Mouse (Mus musculus): ENCODE results near the gene Arid5b. TPM values are rescaled to one million over a fixed set of nuclear protein-coding genes. Genes with fewer than 3 reads are reported as not detected.

Arid5b gene
- polyA plus RNA-seq, 1 experiment: 2.5 TPM

DNA sequence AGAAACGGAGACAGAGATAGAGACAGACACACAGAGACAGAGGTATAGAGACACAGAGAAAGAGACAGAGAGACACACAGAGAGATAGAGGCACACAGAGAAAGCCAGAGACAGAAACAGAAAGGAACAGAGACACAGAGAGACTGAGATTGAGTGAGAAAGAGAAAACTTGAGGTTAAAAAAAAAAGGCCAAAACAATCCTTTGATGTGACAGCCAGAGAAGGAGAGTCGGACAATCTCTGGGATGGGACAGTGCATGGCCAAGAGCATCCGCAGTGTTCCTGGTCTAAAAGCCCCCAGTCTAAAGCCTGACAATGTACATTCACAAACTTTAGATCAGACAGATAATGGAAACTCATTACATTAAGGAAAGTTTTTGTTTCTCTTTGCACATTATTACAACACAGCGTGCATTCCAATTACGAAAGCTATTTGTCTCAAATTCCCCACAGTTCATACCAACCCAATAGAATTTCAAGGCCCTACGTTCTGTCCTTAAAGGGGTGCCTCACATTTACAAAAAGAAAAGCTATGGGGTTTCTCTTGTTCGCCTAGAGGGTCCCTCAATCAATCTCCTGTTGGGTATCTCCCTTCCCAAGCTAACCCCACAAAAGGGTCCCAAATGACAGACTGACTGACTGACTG, 39.0 kb downstream of the Arid5b start:
- DNase-seq (ENCODE audit: low read depth, low spot score): no peak
- 47% methylated on average over 7 of the region's 7 CpGs for WGBS

DNA sequence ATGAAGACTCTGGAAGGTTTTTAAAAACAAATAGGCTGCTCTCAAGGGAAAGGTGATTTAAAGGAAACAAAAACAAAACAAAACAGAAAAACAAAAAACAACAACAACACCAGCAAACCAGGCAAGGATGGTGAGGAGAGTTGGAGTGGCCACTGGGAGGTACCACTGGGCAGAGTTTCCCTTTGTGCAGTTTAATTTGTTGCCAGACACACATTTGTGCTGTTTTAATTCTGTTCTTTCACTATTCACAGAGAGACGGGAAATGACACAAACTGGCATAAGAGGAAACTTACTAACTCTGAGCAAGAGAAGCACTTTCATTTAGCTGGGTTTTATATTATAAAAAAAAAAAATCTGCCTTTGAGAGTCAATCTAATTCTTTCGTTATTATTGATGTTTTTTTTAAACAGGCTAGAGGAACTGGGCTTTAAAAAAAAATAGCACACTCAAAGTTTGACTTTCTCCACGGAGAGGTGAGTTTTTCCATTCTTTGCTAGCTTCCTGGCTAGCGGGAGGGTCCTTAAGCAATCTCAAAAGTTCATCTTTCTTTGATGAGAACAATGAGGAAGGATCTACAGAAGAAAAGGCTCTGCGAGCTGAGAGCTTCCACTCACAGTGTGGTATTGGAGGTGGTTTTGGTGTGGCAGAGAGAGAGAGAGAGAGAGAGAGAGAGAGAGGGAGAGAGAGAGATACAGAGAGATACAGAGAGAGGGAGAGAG, 39.7 kb downstream of the Arid5b start:
- DNase-seq (ENCODE audit: low read depth, low spot score): no peak
- WGBS: 14% methylated on average over 5 of the region's 5 CpGs

DNA sequence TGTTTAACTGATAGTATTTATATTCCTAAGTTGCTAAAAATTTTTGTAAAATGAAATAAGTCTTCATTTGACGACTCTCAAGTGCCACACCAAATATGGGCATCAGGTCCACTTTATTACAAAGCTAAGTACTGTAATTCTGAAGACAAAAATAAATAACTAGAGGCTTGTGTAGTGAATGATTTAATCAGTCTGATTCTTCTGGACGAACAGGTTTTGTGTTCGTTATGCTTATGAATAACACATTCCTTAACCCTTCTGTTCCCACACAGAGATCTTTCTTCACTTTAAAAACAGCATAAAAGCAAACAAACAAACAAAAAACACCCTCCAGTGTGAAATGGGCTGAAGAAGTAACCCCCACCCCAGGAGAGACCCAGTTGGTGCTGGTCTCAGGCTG, 40.4 kb downstream of the Arid5b start:
- 7% methylated on average over 3 of the region's 3 CpGs for WGBS
- no peak for DNase-seq (ENCODE audit: low read depth, low spot score)

DNA sequence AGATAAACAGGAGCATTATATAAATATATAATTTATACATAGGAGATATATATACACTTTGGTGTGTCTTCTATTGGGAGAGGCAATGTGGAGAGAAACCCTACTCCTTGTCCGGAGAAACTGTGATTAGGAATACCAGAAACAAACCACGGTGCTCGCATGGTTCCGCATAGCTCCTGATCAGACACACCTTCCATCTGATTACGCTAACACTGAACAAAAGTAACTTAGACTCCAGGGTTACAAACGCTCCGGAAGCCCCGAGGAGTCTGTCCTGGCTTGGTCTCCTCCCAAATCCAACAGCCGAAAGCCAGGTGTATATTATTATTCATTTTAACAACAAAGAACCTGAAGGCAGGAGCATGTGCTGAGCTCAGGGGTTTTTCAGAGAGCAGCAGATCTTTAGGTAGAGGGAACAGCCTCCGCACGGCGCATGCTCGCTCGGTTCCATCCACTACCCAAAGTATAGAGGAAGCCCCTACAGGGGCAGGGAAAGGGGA, 41.5 kb downstream of the Arid5b start:
- WGBS: 47% methylated on average over 14 of the region's 14 CpGs
- no peak for DNase-seq (ENCODE audit: low read depth, low spot score)

DNA sequence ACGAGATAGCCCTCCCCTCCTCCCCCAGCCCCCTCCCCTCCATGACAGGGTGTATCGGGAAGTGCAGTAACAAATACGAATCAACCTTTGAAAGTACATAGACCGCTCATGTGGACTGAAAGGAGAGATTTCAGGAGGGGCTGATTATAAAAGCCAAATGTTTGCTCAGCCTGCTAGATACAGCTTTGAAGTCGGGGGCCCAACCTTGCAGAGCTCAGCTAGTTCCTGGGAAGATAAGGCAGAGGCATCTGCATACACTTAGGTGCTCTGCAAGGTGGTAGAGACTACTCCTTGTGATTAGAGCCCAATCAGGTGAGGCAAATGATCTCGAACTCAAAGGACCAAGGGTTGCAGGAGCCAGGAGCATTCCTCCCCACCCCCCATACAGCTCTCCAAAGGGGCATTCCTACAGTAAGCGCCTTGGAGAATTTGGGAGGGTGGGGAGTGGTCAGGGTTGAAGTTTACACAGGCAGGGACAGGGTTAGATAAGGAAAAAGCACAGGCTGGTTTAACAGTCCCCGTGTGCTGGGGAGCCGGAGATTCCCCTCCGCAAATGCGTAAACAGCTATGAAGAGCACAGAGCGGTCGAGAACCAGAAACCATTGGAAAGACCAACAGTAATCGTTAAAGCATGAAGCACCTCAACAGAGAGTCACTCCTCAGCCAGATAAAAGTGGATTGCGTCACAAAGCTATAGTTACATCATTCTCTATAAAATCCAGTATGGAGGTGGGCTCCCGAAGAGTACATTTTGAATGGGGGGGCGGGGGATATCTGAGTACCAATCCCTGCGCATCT, 47.0 kb downstream of the Arid5b start:
- DNase-seq (ENCODE audit: low read depth, low spot score): no peak
- 30% methylated on average over 18 of the region's 18 CpGs for WGBS

DNA sequence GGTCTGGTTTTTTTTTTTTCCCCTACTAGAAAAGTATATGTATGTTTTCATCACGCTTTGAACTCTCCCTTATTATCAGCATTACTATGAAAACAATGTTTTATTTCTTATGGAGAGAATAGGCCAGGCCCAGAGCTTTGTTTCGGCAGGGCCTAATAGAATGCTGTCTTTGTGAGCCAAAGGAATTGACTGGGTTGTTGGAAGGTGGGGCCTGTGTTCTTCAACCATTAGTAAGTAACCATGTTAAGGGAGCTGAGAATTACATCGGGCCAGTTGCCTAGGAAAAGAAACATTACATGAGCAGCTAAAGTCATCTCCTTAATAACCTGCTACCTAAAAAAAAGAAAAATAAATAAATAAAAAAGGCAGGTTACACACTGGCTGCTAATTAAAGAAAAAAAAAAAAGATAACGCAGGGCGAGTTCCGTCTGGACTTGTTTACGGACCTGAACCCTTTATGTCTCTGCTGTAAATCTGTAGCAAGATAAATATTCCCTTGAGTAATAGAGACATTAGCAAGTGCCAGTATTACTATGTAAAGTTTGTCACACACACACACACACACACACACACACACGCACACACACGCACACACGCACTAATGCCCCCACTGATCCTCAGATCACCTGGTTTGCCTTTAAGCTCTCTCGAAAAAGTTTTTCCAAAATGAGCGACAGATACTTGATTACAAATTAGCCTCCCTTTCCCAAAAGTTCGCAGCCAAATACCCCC, 47.7 kb downstream of the Arid5b start:
- no peak for DNase-seq (ENCODE audit: low read depth, low spot score)
- 37% methylated on average over 13 of the region's 13 CpGs for WGBS

DNA sequence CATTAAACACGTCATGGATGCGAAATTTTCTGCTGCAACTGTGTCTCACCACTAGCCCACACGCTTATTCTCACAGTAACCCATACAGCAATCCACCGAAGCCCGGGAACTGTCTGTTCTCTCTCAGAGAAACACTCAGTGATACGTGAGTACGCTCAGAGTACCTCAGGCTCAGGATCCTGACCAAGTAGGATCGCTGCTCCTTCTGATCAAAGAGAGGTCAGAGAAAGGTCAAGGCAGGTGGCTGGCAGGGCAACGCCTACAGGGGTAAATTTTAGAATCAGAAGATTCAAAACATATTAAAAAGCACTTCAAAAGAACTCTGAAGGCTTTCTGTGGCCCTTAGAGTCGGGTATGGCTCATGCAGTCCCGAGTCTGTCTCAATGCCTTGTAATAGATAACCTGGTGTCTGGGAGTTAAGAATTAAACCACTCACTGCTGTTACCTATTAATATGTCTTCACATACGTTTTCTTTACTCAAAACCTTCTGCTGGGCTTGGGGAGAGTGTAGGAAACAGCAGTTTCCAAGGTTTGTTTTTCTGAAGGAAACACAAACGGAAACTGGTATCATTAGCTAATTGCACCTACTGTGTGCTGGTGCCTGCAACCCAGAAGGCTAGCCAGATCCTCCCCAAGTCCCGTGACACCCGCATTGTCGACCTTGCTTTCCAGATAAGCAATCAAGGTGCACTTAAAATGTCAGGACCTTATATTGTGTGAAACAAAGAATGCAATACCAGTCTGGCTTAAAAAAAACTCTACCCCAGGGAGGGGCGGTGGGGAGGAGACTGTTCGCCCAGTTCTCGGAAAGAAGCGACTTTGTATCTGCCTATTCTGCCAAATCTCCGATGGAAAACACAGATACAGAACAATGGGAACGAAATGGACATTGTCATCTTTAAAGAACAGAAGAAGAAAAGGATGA, 48.6 kb downstream of the Arid5b start:
- DNase-seq (ENCODE audit: low read depth, low spot score): no peak
- 40% methylated on average over 22 of the region's 22 CpGs for WGBS

DNA sequence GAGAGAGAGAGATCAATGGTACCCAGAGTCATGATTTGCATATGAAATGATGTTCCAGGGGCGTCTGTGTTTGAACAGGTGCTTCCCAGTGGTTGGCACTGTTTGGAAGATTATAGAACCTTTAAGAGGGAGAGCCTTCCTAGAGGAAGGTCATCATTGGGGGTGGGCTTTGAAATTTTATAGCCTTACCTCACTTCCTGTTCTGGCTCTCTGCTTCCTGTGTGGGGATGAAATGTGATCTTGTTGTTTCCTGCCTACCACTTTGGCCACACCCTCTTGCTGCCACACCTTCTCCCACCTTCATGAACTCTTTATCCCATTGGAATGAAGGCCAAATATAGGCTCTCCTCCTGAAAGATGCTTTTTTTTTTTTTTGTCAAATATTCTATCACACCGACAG, 55.9 kb downstream of the Arid5b start:
- 55% methylated on average over 2 of the region's 2 CpGs for WGBS
- DNase-seq (ENCODE audit: low read depth, low spot score): no peak

DNA sequence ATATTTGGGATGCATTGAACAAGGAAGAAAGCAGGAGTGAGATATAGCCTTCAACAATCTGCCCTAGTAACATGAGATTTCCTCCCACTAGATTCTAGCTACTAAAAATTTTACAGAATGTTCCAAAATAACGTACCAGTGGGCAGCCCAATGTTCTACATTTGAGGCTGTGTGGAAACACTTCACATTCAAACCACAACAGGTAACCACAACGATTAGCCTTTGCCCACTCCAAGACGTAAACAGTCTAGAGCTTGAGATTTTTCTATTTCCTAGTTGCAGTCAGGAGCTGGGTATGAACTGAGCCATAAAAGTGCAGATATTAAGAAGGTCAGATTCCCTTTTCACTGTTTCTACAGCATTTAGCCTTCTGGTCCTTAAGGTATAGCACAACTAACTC, 56.5 kb downstream of the Arid5b start:
- DNase-seq (ENCODE audit: low read depth, low spot score): no peak
- WGBS: 75% methylated on average over 3 of the region's 3 CpGs

DNA sequence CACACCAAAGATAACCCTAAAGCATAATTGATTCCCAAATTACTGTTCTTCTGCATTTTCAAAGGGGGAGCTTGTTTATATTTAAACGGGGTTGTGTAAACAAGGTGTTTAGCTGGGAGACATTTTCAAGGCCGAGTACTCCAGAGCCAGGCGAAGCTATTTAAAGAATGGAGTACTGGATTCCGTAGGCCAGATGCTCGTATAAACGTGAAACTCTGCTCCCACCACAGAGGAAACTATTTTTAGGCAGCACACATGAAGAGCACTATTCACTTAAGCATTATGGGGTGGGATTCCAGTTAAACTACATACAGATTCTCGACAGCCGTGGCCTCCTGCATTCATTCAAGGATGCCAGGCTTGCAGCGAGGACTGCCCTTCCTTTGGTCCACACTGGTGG, 59.2 kb downstream of the Arid5b start:
- 54% methylated on average over 9 of the region's 9 CpGs for WGBS
- no peak for DNase-seq (ENCODE audit: low read depth, low spot score)

DNA sequence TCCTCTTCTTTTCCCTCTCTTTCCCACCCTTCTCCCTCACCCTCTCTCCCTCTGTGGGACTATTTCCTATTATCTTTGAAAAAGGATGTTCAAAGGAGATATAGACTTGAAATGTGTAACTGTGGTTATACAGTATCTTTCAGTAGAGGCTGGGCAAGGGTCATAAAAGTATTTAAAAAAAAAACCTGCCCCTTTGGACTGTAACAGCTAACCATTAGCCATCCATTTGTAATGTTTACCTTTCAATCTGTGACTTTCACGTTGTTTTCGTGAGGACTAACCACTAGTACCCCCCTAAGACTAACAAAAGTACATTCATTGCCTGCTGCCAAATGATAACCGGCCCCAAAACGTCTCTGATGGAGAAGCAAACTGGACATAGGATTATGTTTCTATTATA, 59.9 kb downstream of the Arid5b start:
- DNase-seq (ENCODE audit: low read depth, low spot score): no peak
- WGBS: 21% methylated on average over 4 of the region's 4 CpGs

DNA sequence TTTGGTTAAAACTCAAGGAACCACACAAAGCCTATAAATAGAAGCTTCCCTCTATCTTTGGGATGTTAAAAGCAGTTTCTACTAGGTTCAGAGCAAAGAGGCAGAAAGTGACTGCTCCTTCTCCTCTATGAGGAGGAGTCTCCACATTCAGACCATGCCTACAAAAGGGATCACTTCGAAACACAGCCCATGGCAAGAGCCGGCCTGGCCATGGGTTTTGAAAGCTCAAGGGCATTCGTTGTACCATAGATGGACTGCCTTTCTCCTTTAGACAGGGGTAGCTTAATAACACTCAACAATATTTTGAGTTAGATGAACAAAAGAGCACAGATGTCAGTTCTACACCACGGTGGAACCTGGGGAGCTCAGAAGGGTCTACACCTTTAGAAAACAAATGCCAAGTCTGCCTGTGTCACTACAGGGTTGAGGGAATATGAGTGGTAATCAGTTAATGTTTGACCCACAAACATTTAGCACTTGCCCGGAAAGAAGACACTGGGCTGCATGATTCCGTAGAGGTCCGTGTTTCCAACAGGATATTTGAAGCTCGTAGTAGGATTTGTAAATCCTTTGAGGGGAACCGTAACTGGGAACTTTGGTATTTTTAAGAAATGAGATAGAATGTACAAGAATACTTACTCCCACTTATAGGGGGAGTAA, 63.6 kb downstream of the Arid5b start:
- WGBS: 85% methylated on average over 9 of the region's 9 CpGs

DNA sequence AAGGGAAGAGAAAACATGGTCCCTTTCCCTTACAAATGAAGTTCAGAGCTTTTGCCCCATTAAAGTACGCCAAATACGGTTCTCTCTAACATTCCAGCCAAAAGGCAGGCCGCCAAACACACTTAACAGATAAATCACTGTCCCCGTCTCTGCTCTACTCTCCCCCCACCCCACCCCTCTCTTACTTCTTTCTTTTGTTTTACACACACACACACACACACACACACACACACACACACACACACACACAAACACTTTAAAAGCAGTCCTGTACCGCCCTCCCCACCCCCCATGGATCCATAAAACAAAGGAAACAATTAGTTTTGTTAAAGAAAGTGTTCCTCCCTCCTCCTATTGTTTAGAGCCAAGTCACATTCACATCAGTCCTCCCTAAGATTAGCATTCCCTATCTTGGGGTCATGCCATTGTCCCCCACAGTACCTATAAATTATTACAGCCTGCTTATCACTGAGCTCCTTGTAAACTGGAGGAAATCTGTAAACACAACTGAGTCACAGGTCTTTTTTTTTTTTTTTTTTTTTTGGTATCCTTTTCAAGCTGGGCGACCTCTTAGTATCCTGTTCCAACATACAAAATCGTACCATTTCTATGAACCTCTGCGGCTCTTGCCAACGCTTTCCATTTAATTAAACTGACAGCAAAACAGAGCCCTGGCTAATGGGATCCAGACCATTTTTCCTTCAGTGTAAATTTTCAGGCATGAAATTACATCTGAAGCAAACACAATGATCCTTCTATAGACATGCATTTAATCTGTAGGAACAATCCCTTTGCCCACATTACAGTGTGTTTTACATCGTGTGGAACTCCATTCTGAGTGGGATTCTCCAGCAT, 66.3 kb downstream of the Arid5b start:
- WGBS: 40% methylated on average over 10 of the region's 10 CpGs
- DNase-seq (ENCODE audit: low read depth, low spot score): no peak

More for the DNA sequence above, 63.6 kb downstream of the Arid5b start:
- no peak for DNase-seq (ENCODE audit: low read depth, low spot score)

DNA sequence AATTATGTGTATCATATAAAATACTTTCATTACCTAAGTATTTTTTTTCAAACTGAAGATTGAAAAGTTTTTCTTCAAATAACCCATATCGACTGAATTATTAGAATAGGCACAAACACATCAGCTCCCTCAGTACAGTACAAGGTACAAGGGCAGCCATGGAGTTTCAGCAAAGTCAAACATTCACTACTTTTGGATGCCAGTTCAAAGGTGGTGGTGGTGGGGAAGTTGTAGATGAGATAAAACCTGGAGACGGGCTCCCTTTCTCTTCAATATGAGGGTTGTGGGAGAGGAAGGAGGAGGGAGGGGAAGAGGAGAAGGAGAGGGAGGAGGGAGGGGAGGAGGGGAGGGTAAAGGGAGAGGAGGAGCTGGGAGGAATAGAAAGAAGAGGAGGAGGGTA, 67.0 kb downstream of the Arid5b start:
- 35% methylated on average over 2 of the region's 2 CpGs for WGBS

DNA sequence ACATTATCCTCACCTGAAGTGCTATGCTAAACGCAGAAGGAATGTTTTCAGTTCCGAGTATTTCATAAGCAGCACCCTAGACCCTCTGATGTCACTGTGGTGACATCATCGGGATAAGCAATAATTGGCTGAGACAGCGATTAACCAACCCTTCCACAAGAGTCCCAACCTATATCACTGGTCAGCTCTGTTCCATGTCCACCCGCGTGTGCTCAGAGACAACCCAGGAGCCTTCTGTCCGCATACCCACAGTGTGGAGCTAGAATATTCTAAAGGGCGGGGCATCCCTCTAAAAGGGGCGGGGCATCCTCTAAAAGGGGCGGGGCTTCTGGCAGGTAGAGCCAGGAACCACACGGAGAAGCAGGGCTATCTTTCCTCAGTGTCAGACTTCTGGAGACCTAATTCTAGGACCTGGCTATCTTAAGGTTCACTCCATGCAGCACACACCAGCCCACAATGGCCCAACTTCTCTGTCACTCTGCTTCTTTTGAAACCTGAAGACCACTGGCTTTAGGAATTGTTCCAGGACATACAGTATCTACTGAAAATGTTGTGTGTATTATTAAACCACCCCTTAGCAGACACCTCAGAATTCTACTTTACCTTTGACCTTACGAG, 68.4 kb downstream of the Arid5b start:
- WGBS: 71% methylated on average over 12 of the region's 12 CpGs
- DNase-seq (ENCODE audit: low read depth, low spot score): no peak

More for the DNA sequence above, 67.0 kb downstream of the Arid5b start:
- no peak for DNase-seq (ENCODE audit: low read depth, low spot score)

DNA sequence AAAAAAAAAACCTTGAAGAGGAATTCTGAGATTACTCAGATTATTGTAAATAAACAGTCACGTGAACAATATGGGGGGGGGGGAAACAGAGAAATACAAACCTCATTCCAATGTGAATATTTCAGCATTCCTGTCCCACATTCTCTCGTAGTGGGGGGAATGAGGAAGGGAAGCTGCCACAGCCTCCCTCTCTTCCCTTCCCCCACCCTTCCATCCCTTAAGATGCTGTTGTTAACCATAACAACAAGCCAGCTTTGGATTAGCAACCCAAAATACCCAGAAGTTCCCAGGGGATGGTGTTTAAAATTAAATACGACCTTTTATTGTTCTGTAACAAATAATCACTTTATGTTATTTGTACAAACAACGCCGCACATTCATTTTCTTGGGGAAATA, 69.9 kb downstream of the Arid5b start:
- no peak for DNase-seq (ENCODE audit: low read depth, low spot score)
- WGBS: 38% methylated on average over 5 of the region's 5 CpGs

Data from large intestine, adult 2 months (tissue).